Mouse (Mus musculus) stomach, postnatal 0 days (tissue): ENCODE measurements around the gene Wipf2.

Experiments used
- CTCF ChIP-seq: IDR thresholded peaks from 2 replicates; pipeline ENCODE4 v1.5.1; 2016; ENCODE audit warnings: antibody characterized with exemption, low read depth, mild to moderate bottlenecking, moderate library complexity
- EP300 ChIP-seq: optimal IDR thresholded peaks from 2 replicates; pipeline ENCODE3; 2016; ENCODE audit warnings: antibody characterized with exemption

- TF ChIP-seq CTCF, result peak; percentile 79
- no peak for TF ChIP-seq EP300
Measured at GRCm38 (mm10) chr11:98954373-98954772, 90.9 kb downstream of the Wipf2 start.
